Mouse (Mus musculus) right cerebral cortex, adult 2 months (tissue): ENCODE measurements around the gene Map4k1.

Source experiments
- DNase-seq, 2 experiments: peaks; one replicate each; pipeline ENCODE4 v3.0.0; 2021 to 2022; ENCODE audit warnings: low spot score in 2 of 2

The Map4k1 gene

GRCm38 (mm10) chr7:28981651-28982273, at the start of gene Map4k1, which contains the start of gene Eif3k:
Map4k1 (plus strand) TSS chr7:28982050.
Eif3k (minus strand) TSS chr7:28981864.
- DNase-seq = peak; percentile 99

- DNase-seq = no peak
These were observed 49.3 kb upstream of the Map4k1 start for GRCm38 (mm10) chr7:28932421-28933041.

- DNase-seq = no peak
These were observed 48.0 kb upstream of the Map4k1 start for GRCm38 (mm10) chr7:28933825-28934224.

GRCm38 (mm10) chr7:28936787-28937186, 45.1 kb upstream of the Map4k1 start:
- DNase-seq = no peak

- no peak for DNase-seq
These were observed 43.2 kb upstream of the Map4k1 start for GRCm38 (mm10) chr7:28938654-28939053.

DNA sequence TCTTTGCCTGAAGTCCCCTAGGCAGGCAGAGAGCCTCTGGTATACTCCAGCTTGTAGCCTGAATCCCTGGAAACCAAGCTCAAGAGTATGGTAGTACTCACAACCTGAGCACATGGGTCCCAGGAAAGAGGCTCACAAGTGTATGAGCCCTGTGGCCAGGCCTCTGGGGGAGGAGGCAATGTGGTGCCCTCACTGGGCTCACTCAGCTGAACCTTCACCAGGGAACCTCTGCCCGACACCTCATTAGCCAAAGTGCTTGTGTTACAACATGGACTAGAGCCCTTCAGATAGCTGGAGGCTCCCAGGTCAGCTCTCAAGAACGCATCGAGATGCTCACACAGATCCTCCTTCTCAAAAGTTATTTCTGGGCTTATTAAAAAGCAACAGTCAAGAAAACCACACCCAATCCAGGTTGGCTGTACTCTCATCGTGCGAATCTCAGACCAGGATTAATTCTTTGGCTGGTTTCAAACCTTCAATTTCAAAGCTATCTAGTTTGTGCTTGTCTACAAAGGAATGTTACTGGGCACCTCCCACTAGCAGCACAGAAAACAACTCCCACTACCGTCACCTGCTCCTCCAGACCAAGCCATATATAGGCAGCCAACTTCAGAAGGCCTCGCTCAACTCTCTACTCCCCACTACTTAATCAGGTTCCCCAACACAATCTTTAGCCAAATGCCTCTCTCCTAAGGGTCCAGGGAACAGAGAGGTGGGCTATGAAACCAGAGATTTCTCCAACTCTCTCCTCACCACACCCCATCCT, 42.2 kb upstream of the Map4k1 start:
- no peak for DNase-seq

- DNase-seq = no peak
These were observed 40.7 kb upstream of the Map4k1 start for GRCm38 (mm10) chr7:28941129-28941528.

- no peak for DNase-seq
These were observed 40.3 kb upstream of the Map4k1 start for GRCm38 (mm10) chr7:28941542-28941941.

DNA sequence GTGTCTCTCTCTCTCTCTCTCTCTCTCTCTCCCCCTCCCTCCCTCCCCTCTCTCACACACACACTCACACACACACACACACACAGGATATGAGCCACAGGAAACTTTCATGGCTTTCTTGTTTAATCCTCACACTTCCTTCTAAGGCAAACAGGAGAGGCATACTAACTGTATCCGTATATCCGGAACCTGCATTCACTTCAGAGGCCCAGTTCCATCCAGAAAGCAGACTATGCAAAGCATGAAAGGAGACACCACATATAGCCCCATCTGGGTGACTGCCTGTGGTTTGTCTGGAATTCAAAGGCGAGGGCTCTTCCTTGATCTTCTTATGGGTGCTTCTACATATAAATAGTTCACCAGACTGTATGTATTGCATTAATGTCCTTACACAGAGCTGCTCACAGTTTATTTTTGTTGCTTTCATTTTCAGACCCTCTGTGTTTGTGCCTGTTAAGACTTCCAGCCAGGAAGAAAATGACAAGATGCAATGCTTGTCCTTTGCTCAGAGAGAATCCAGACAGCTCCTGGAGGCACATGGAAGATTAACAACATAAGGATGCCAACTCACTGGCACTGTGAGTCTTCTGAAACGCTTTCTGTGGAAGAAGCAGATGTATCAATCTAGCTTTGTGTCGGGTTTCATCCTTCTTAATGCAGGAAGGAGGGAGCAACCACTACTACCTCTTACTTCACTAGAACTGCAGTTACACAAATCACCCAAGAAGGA, 38.2 kb upstream of the Map4k1 start:
- no peak for DNase-seq

GRCm38 (mm10) chr7:28944756-28945415, 37.0 kb upstream of the Map4k1 start:
- DNase-seq = no peak

- no peak for DNase-seq
These were observed 36.2 kb upstream of the Map4k1 start for GRCm38 (mm10) chr7:28945416-28946270.

- no peak for DNase-seq
These were observed 35.6 kb upstream of the Map4k1 start for GRCm38 (mm10) chr7:28946271-28946610.

GRCm38 (mm10) chr7:28948746-28949145, 33.1 kb upstream of the Map4k1 start:
- DNase-seq = no peak

GRCm38 (mm10) chr7:28949298-28949697, 32.6 kb upstream of the Map4k1 start:
- no peak for DNase-seq

GRCm38 (mm10) chr7:28950346-28951037, 31.4 kb upstream of the Map4k1 start:
- no peak for DNase-seq

DNA sequence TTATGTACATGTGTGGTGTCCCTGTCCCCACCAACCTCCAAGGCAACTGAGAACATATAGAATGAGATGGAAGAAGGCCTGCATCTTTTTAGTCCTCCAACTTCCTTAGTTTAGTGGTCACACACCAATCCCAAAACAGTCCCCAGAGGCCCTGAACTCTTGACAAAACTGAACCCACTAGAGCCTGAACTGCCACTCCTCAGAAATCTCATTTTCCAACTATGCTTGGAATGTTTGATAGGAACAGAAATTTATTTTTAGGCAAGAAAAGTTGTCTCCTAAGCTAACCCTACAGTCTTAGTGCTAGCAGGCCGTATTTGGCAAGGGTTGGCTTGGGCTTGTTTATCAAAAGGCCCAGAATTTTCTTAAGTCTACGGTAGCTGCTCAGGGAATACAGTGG, 30.1 kb upstream of the Map4k1 start:
- no peak for DNase-seq

DNA sequence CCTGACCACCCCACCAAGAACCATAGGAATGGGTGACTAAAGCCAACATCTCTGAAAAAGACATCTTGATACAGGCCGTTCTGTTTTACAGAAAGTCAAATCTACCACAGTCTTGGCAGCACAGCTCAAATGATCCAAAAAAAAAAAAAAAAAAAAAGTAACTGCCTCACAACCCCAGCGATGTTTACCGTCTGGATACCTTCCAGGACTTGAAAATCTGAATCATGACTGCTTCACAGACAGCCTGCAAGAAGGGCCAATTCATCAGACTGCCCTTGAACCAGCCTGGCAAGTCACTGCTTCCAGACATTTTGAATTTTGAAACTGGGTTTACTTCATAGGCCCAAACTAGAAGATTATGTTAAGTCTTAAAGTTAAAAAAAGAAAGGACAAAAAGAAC, 29.1 kb upstream of the Map4k1 start:
- DNase-seq = no peak

- no peak for DNase-seq
These were observed 28.1 kb upstream of the Map4k1 start for GRCm38 (mm10) chr7:28953476-28954376.

- DNase-seq = no peak
These were observed 27.1 kb upstream of the Map4k1 start for GRCm38 (mm10) chr7:28954773-28955172.
